Mouse (Mus musculus): ENCODE data around the gene Nbl1.

GRCm38 (mm10) chr4:139090303-139090940 lies 2.4 kb downstream of the Nbl1 start:
- no peak for TF ChIP-seq EP300 (IDR thresholded peaks at IDR 0.05; ENCODE audit: low read length)
- no peak for TF ChIP-seq POLR2A (IDR thresholded peaks at IDR 0.05; ENCODE audit: low read depth, low read length)
- no peak for TF ChIP-seq BHLHE40 (IDR thresholded peaks at IDR 0.05; ENCODE audit: low read depth, low read length)
- no peak for TF ChIP-seq E2F4 (IDR thresholded peaks at IDR 0.05; ENCODE audit: insufficient replicate concordance, low read depth, low read length)
- no peak for TF ChIP-seq UBTF (IDR thresholded peaks at IDR 0.05; ENCODE audit: low read depth, low read length)
- no peak for TF ChIP-seq CTCF (conservative IDR thresholded peaks at IDR 0.05 in 1 of 2, IDR thresholded peaks at IDR 0.05 in 1 of 2; ENCODE audit: low read depth in 2 of 2, low read length in 2 of 2)
- no peak for TF ChIP-seq MEF2A (IDR thresholded peaks at IDR 0.05; ENCODE audit: borderline replicate concordance, low read depth, low read length)
- TF ChIP-seq MXI1 (IDR thresholded peaks at IDR 0.05; ENCODE audit: low read depth, low read length) = no peak
- TF ChIP-seq NRF1 (IDR thresholded peaks at IDR 0.05; ENCODE audit: low read depth, low read length) = no peak
- no peak for TF ChIP-seq ELF1 (IDR thresholded peaks at IDR 0.05; ENCODE audit: low read depth, low read length)
- no peak for TF ChIP-seq JUND (conservative IDR thresholded peaks at IDR 0.05; ENCODE audit: low read depth, low read length)
- no peak for TF ChIP-seq IRF4 (IDR thresholded peaks at IDR 0.05; ENCODE audit: low read depth, low read length)
- no peak for TF ChIP-seq MAZ (IDR thresholded peaks at IDR 0.05; ENCODE audit: low read depth, low read length)
